Mouse (Mus musculus) midbrain, embryonic 10.5 days (tissue): ENCODE data around the gene Trim28. TPM values are rescaled to one million over a fixed set of nuclear protein-coding genes. Genes with fewer than 3 reads are reported as not detected.
A peak's percentile ranks its signal among the peaks of the same experiment; 100 is the strongest.

Source experiments
- DNase-seq: peaks from one replicate; pipeline ENCODE4 v3.0.0-alpha.2; 2017; ENCODE audit warnings: low spot score
- H3K27ac ChIP-seq: fragments of 300-500 bp; sonication (generic); replicated peaks from 2 replicates; pipeline ENCODE4 v1.5.1; 2016; ENCODE audit warnings: mild to moderate bottlenecking
- H3K27me3 ChIP-seq: fragments of 300-500 bp; sonication (generic); 2 replicates; pipeline ENCODE4 v1.6.1; 2016; ENCODE audit warnings: low read depth, mild to moderate bottlenecking; ENCODE audit not compliant: poor library complexity, severe bottlenecking
- H3K36me3 ChIP-seq: fragments of 300-500 bp; sonication (generic); 2 replicates; pipeline ENCODE4 v1.6.1; 2016; ENCODE audit warnings: mild to moderate bottlenecking, moderate library complexity
- H3K4me1 ChIP-seq: fragments of 300-500 bp; sonication (generic); 2 replicates; pipeline ENCODE4 v1.6.1; 2016
- H3K4me3 ChIP-seq: fragments of 300-500 bp; sonication (generic); 2 replicates; pipeline ENCODE4 v1.5.1; 2016; ENCODE audit warnings: mild to moderate bottlenecking, moderate library complexity
- H3K9me3 ChIP-seq: fragments of 300-500 bp; sonication (generic); replicated peaks from 2 replicates; pipeline ENCODE4 v1.6.1; 2016; ENCODE audit warnings: mild to moderate bottlenecking
- WGBS: fragments of 180-500 bp; shearing (Covaris S2); methylation state at CpG from one replicate; pipeline ENCODE4 v1.1.7; 2016; 5-methylcytosine and 5-hydroxymethylcytosine counted together
- polyA plus RNA-seq: library from polyadenylated mRNA; unstranded; fragments of >200 nt; fragmentation: Nextera tagmentation; extraction: Ambion mirVana; gene quantifications from 2 replicates; pipeline ENCODE4 v1.2.1, GENCODE M21; 2016

The Trim28 gene
- polyA plus RNA-seq, 1 experiment from 2014 or later = 398 TPM

- peaks cover 57% of the 10 kb centered on the region for H3K36me3 ChIP-seq
- H3K27me3 ChIP-seq = no peaks in the 10 kb centered on the region
- no peak for DNase-seq
- no peaks in the 10 kb centered on the region for H3K9me3 ChIP-seq
- WGBS = 32% methylated on average over 4 of the region's 4 CpGs
- H3K4me1 ChIP-seq = peaks cover 39% of the 10 kb centered on the region
- peak overlapping the region; percentile 98 for H3K27ac ChIP-seq
- peak overlapping the region; percentile 78 for H3K4me3 ChIP-seq
These were observed 26.7 kb downstream of the Trim28 start for GRCm38 (mm10) chr7:13025511-13026112.

GRCm38 (mm10) chr7:13028986-13029385, 30.1 kb downstream of the Trim28 start:
- Histone ChIP-seq H3K4me1 (peaks cover 50% of the 10 kb centered on the region), H3K9me3 (no peaks in the 10 kb centered on the region), H3K27ac (no peak overlapping the region), H3K27me3 (no peaks in the 10 kb centered on the region), H3K4me3 (0 out of 2 replicates have a peak overlapping the region, but pooled peaks have one; percentile 12), H3K36me3 (peaks cover 89% of the 10 kb centered on the region)
- DNase-seq = no peak
- 92% methylated on average over 4 of the region's 4 CpGs for WGBS

GRCm38 (mm10) chr7:13031069-13031468, 32.2 kb downstream of the Trim28 start:
- no peak overlapping the region for H3K27ac ChIP-seq
- H3K9me3 ChIP-seq = no peaks in the 10 kb centered on the region
- H3K36me3 ChIP-seq = peaks cover 91% of the 10 kb centered on the region
- H3K4me1 ChIP-seq = peaks cover 54% of the 10 kb centered on the region
- WGBS = 80% methylated on average over 5 of the region's 5 CpGs
- no peak overlapping the region for H3K4me3 ChIP-seq
- H3K27me3 ChIP-seq = no peaks in the 10 kb centered on the region
- DNase-seq = no peak

- no peaks in the 10 kb centered on the region for H3K9me3 ChIP-seq
- H3K4me1 ChIP-seq = peaks cover 54% of the 10 kb centered on the region
- H3K36me3 ChIP-seq = peaks cover 86% of the 10 kb centered on the region
- WGBS = 93% methylated on average over 2 of the region's 2 CpGs
- no peaks in the 10 kb centered on the region for H3K27me3 ChIP-seq
- no peak overlapping the region for H3K27ac ChIP-seq
- H3K4me3 ChIP-seq = 0 out of 2 replicates have a peak overlapping the region, but pooled peaks have one; percentile 18
- no peak for DNase-seq
These were observed 33.1 kb downstream of the Trim28 start for GRCm38 (mm10) chr7:13031983-13032382.

- Histone ChIP-seq H3K4me3 (0 out of 2 replicates have a peak overlapping the region, but pooled peaks have one; percentile 18), H3K27ac (no peak overlapping the region), H3K27me3 (no peaks in the 10 kb centered on the region), H3K4me1 (peaks cover 51% of the 10 kb centered on the region), H3K9me3 (no peaks in the 10 kb centered on the region), H3K36me3 (peaks cover 80% of the 10 kb centered on the region)
- DNase-seq = no peak
- 96% methylated on average over 7 of the region's 7 CpGs for WGBS
These were observed 33.6 kb downstream of the Trim28 start for GRCm38 (mm10) chr7:13032541-13032940.

- peaks cover 51% of the 10 kb centered on the region for H3K4me1 ChIP-seq
- H3K27me3 ChIP-seq = no peaks in the 10 kb centered on the region
- peak overlapping the region; percentile 77 for H3K4me3 ChIP-seq
- peaks cover 69% of the 10 kb centered on the region for H3K36me3 ChIP-seq
- no peaks in the 10 kb centered on the region for H3K9me3 ChIP-seq
- DNase-seq = no peak
- 53% methylated on average over 13 of the region's 13 CpGs for WGBS
- peak overlapping the region; percentile 89 for H3K27ac ChIP-seq
These were observed 34.7 kb downstream of the Trim28 start for GRCm38 (mm10) chr7:13033451-13034147.

GRCm38 (mm10) chr7:13034148-13034977, 35.4 kb downstream of the Trim28 start, which contains the start of gene Chmp2a:
Gene Chmp2a, minus strand, starts transcription at chr7:13034807.
- Histone ChIP-seq H3K27ac (peak within 1 kb of the TSS; percentile 89), H3K36me3 (peaks cover 62% of the 10 kb centered on the region), H3K27me3 (no peaks in the 10 kb centered on the region), H3K4me3 (peak within 1 kb of the TSS; percentile 77), H3K9me3 (no peaks in the 10 kb centered on the region), H3K4me1 (peaks cover 58% of the 10 kb centered on the region)
- 2% methylated on average over 45 of the region's 45 CpGs for WGBS
- DNase-seq = peak; percentile 99

GRCm38 (mm10) chr7:13035211-13035855, 36.4 kb downstream of the Trim28 start:
- peaks cover 52% of the 10 kb centered on the region for H3K36me3 ChIP-seq
- H3K9me3 ChIP-seq = no peaks in the 10 kb centered on the region
- H3K27ac ChIP-seq = peak overlapping the region; percentile 89
- peaks cover 1% of the 10 kb centered on the region; the same call in 1 of the 2 replicates for H3K27me3 ChIP-seq
- peak overlapping the region; percentile 77 for H3K4me3 ChIP-seq
- no peak for DNase-seq
- H3K4me1 ChIP-seq = peaks cover 68% of the 10 kb centered on the region
- 90% methylated on average over 17 of the region's 17 CpGs for WGBS

GRCm38 (mm10) chr7:13036806-13037205, 37.9 kb downstream of the Trim28 start:
- Histone ChIP-seq H3K36me3 (peaks cover 37% of the 10 kb centered on the region), H3K4me3 (peak overlapping the region; percentile 77), H3K9me3 (no peaks in the 10 kb centered on the region), H3K4me1 (peaks cover 71% of the 10 kb centered on the region), H3K27ac (peak overlapping the region; percentile 99), H3K27me3 (peaks cover 16% of the 10 kb centered on the region)
- WGBS = 54% methylated on average over 4 of the region's 4 CpGs
- no peak for DNase-seq

- peaks cover 21% of the 10 kb centered on the region for H3K27me3 ChIP-seq
- DNase-seq = no peak
- H3K36me3 ChIP-seq = peaks cover 32% of the 10 kb centered on the region
- H3K4me3 ChIP-seq = peak overlapping the region; percentile 77
- H3K9me3 ChIP-seq = no peaks in the 10 kb centered on the region
- H3K27ac ChIP-seq = peak overlapping the region; percentile 99
- under 1% methylated on average over 32 of the region's 33 CpGs for WGBS
- peaks cover 66% of the 10 kb centered on the region for H3K4me1 ChIP-seq
These were observed 38.5 kb downstream of the Trim28 start for GRCm38 (mm10) chr7:13037366-13037765.

GRCm38 (mm10) chr7:13037901-13038555, 39.1 kb downstream of the Trim28 start, which contains the start of gene Ube2m:
Gene Ube2m, minus strand, starts transcription at chr7:13038275.
- Histone ChIP-seq H3K27ac (peak within 1 kb of the TSS; percentile 99), H3K36me3 (peaks cover 28% of the 10 kb centered on the region), H3K4me3 (peak within 1 kb of the TSS; percentile 77), H3K27me3 (peaks cover 28% of the 10 kb centered on the region), H3K4me1 (peaks cover 59% of the 10 kb centered on the region), H3K9me3 (peaks cover 4% of the 10 kb centered on the region)
- DNase-seq = peak; percentile 99
- WGBS = under 1% methylated on average over 65 of the region's 65 CpGs
